Mouse (Mus musculus) forebrain, embryonic 10.5 days (tissue): ENCODE results near the gene Ddt. TPM values are rescaled to one million over a fixed set of nuclear protein-coding genes. Genes with fewer than 3 reads are reported as not detected.

Experiments used
- DNase-seq: peaks from one replicate; pipeline ENCODE4 v3.0.0-alpha.2; 2017; ENCODE audit warnings: low spot score; ENCODE audit errors: extremely low spot score
- H3K27ac ChIP-seq: fragments of 300-500 bp; sonication (generic); 2 replicates; pipeline ENCODE4 v1.5.1; 2016; ENCODE audit warnings: mild to moderate bottlenecking
- H3K27me3 ChIP-seq: fragments of 300-500 bp; sonication (generic); 2 replicates; pipeline ENCODE4 v1.6.1; 2016; ENCODE audit warnings: mild to moderate bottlenecking; ENCODE audit not compliant: poor library complexity, severe bottlenecking
- H3K36me3 ChIP-seq: fragments of 300-500 bp; sonication (generic); replicated peaks from 2 replicates; pipeline ENCODE4 v1.6.1; 2016; ENCODE audit warnings: mild to moderate bottlenecking, moderate library complexity
- H3K4me1 ChIP-seq: fragments of 300-500 bp; sonication (generic); 2 replicates; pipeline ENCODE4 v1.6.1; 2016
- H3K4me3 ChIP-seq: fragments of 300-500 bp; sonication (generic); 2 replicates; pipeline ENCODE4 v1.5.1; 2016; ENCODE audit warnings: mild to moderate bottlenecking, moderate library complexity
- H3K9me3 ChIP-seq: fragments of 300-500 bp; sonication (generic); 2 replicates; pipeline ENCODE4 v1.6.1; 2016; ENCODE audit warnings: mild to moderate bottlenecking, moderate library complexity
- WGBS: fragments of 180-500 bp; shearing (Covaris S2); methylation state at CpG from one replicate; pipeline ENCODE4 v1.1.7; 2016; 5-methylcytosine and 5-hydroxymethylcytosine counted together
- polyA plus RNA-seq: library from polyadenylated mRNA; unstranded; fragments of >200 nt; fragmentation: Nextera tagmentation; extraction: Ambion mirVana; gene quantifications from 2 replicates; pipeline ENCODE4 v1.2.1, GENCODE M21; 2016

The Ddt gene
- polyA plus RNA-seq, result 95.4 and 99.6 TPM in 2 replicates

DNA sequence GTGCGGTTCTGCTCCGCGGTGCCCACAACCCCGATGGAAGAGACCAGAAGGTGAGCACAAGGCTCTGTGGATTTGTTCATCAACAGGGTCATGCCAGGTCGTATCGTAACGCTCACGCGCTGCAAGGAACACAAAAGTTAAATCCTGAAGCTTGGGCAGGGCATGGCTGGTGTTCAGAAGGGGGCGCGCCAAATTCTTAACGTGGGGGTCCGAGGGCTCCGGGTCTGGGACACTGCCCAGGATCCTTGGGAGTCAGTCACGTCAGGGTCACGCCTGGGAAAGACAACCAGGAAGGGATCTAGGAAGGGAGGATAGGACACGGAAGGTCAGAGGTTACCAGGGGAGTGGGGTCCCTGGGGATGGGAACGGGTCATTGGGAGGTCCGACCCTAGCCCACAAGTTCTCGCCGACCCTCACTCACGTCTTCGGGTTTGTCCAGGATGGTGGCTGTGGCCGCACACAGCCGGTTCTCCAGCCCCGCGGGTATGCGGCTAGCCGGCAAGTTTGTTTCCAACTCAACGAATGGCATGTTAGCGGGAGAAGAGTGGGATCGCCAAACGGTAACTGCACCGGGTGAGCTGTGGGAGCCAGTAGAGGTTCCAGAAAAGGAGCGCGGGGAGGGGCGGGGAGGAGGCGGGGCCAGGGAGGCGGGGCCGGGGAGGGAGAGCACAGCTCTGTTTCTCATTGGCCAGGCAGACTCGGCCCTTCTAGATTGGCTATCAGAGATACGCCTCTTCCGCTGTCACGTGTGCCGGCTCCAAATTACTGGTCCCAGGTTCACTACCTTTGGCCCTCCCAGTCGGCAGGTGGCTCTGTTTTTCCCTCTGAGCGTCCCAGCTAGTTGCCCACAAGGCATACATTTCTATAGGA, at the start of gene Ddt:
Ddt (minus strand) TSS at position 620 of the 870 bp plus-strand sequence.
- under 1% methylated on average over 47 of the region's 47 CpGs for WGBS
- Histone ChIP-seq H3K36me3 (no peaks in the 10 kb centered on the region), H3K9me3 (no peaks in the 10 kb centered on the region), H3K27me3 (peaks cover 12% of the 10 kb centered on the region), H3K4me1 (peaks cover 21% of the 10 kb centered on the region), H3K4me3 (peak within 1 kb of the TSS; percentile 79), H3K27ac (peak within 1 kb of the TSS; percentile 83)
- DNase-seq, result peak; percentile 92

DNA sequence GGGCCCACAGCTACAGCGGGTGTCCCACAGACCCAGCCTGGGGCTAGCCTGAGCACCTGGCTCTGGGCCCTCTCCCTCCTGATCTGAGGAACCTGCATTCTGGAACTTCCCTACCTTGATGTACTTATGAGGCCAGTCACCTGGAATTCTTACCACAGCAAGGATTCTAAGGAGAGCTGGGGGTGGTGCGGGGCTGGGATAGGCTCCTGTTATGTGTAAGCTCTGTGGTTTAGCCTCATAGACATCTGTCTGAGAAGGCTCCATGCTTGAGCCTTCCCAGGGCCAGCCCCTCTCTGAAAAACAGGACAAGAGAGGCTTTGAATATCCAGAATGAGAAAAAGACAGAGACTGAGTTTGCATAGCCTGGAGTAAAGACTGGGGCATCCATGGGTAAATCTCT, 49.2 kb upstream of the Ddt start, which contains the start of gene Gstt4:
Gstt4 (minus strand) TSS at position 101 of the 400 bp plus-strand sequence.
- H3K36me3 ChIP-seq, result no peaks in the 10 kb centered on the region
- no peak within 1 kb of the TSS for H3K4me3 ChIP-seq
- 93% methylated on average over 2 of the region's 2 CpGs for WGBS
- no peaks in the 10 kb centered on the region for H3K4me1 ChIP-seq
- H3K27me3 ChIP-seq, result no peaks in the 10 kb centered on the region
- H3K27ac ChIP-seq, result no peak within 1 kb of the TSS
- peaks cover 8% of the 10 kb centered on the region; the same call in 1 of the 2 replicates for H3K9me3 ChIP-seq
- DNase-seq, result no peak

DNA sequence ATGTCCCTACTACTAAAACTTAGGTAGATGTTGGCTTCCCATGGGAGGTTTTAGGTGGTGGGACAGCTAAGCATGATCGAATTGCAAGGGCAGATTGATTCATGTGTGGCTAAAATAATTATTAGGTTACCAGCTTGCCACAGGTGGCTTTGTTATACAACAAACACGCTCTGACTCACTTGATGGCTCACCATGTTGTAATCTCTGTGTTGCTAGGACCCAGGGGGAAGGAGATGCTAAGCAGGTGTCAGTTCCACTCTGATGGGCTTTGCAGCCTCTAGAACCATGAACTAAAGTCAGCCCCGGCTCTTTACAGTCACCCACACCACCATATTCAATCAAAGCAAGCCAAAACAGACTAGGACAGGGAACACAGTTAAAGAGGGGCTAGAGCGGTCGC, 46.7 kb upstream of the Ddt start:
- 91% methylated on average over 5 of the region's 5 CpGs for WGBS

DNA sequence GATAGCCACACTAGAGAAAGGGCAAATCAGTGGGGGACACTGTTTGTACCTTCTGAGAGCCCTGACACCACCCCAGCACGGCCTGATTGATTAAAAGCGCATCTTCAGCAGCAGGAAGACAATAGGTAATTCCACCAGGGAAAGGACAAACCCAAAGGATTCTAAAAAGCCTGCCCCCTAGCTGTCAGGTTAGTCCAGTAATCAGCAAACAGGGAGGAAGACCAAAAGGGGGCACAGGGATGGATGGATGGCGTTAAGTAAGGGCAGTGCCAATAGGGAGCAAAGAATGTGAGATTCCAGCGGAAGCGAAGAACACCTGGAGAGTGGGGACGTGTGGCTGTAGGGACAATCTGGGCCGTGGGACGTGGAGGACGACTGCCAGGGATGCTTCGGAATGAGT, 45.4 kb upstream of the Ddt start:
- no peak for DNase-seq
- no peaks in the 10 kb centered on the region for H3K36me3 ChIP-seq

More for the DNA sequence above, 46.7 kb upstream of the Ddt start:
- H3K4me1 ChIP-seq, result no peaks in the 10 kb centered on the region
- H3K36me3 ChIP-seq, result no peaks in the 10 kb centered on the region
- H3K4me3 ChIP-seq, result no peak overlapping the region
- no peak overlapping the region for H3K27ac ChIP-seq
- no peak for DNase-seq
- peaks cover 8% of the 10 kb centered on the region; the same call in 1 of the 2 replicates for H3K9me3 ChIP-seq
- H3K27me3 ChIP-seq, result no peaks in the 10 kb centered on the region

DNA sequence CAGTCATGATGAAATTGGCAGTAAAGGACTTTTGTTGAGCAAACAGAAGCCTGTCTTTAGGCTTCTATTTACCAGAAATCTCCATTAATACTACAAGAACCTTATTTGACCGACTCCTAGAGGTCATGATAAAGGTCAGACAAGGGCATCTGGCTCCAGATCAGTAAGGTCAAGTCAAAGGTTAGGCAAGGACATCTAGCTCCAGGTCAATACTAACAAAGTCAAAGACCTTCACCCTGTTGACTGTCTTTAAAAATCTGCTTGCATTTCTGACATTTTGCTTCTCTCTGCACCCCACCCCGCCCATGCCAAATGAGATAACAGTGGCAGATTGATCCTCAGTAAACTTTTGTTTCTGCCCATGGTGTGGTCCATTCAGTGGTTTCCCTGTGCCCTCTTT, 31.0 kb upstream of the Ddt start:
- 0 out of 2 replicates have a peak, but pooled peaks cover 5% of the 10 kb centered on the region for H3K27me3 ChIP-seq
- WGBS, result 71% methylated on average over 2 of the region's 2 CpGs
- H3K27ac ChIP-seq, result no peak overlapping the region
- no peaks in the 10 kb centered on the region for H3K36me3 ChIP-seq
- no peak for DNase-seq
- no peaks in the 10 kb centered on the region for H3K4me1 ChIP-seq
- H3K4me3 ChIP-seq, result no peak overlapping the region
- no peaks in the 10 kb centered on the region for H3K9me3 ChIP-seq

More for the DNA sequence above, 45.4 kb upstream of the Ddt start:
- Histone ChIP-seq H3K27me3 (no peaks in the 10 kb centered on the region), H3K4me3 (no peak overlapping the region), H3K27ac (no peak overlapping the region), H3K4me1 (no peaks in the 10 kb centered on the region), H3K9me3 (peaks cover 8% of the 10 kb centered on the region; the same call in 1 of the 2 replicates)
- WGBS, result 58% methylated on average over 10 of the region's 10 CpGs

DNA sequence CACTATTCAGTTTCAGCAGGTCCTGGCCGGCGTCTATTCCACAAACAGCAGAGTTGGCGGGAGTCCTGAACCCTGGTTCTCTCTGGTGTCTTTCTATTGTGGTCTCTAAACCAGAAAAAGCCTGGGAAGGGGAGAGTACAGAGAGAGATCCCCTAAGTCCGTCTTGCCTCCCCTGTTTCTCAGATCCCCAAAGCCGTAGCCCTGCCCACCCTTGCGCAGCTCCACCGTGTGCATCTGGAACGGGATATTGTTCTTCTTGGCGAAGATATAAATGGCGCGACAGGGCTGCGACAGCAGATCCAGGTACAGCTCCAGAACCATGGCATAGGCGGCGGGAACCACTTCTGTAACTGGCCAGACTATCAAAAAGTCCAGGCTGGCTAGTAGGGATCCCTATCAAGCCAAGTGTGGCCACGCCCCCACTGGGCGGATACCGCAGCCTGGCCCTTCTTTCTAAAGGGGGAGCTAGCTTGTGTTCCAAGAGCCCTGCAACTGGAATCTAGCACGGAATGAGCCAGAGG, 25.0 kb upstream of the Ddt start, which contains the start of gene Gstt1:
Gstt1 (minus strand) TSS at position 409 of the 521 bp plus-strand sequence.
- WGBS, result 5% methylated on average over 18 of the region's 18 CpGs

DNA sequence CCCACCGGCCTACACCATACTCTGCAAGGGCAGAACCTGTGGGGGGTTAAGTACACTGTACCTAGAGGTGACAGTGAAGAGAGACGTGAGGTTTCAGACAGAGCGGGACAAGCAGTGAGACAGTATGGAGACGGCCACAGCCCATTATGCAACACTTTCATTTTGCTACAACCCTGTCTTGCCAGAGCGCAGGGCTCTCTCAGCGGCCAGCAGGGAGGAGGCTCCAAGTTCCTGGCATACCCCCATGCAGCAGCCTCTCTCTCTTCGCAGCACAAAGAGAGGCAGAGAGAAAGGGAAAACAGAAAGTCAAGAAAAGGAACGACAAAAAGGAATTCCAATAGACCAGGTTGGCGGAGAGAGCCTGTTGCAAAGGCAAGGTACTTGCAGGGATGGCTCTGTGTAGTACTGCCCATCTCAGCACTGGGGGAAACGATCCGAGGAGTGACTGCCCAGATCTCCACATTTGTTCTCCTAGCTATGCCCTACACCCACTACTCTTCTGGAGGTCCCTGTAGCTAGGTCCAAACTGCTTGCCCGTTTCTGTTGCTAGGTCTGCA, 24.5 kb upstream of the Ddt start:
- Histone ChIP-seq H3K36me3 (no peaks in the 10 kb centered on the region), H3K27me3 (peaks cover 39% of the 10 kb centered on the region), H3K4me3 (peak overlapping the region; percentile 56), H3K9me3 (no peaks in the 10 kb centered on the region), H3K27ac (peak overlapping the region; percentile 62), H3K4me1 (peaks cover 32% of the 10 kb centered on the region)
- WGBS, result 2% methylated on average over 12 of the region's 12 CpGs
- DNase-seq, result peak; percentile 34

More for the DNA sequence above, 25.0 kb upstream of the Ddt start, which contains the start of gene Gstt1:
- H3K27me3 ChIP-seq, result peaks cover 39% of the 10 kb centered on the region
- no peaks in the 10 kb centered on the region for H3K36me3 ChIP-seq
- peak; percentile 28 for DNase-seq
- H3K4me3 ChIP-seq, result peak within 1 kb of the TSS; percentile 56
- peaks cover 32% of the 10 kb centered on the region for H3K4me1 ChIP-seq
- no peaks in the 10 kb centered on the region for H3K9me3 ChIP-seq
- peak within 1 kb of the TSS; percentile 62 for H3K27ac ChIP-seq

DNA sequence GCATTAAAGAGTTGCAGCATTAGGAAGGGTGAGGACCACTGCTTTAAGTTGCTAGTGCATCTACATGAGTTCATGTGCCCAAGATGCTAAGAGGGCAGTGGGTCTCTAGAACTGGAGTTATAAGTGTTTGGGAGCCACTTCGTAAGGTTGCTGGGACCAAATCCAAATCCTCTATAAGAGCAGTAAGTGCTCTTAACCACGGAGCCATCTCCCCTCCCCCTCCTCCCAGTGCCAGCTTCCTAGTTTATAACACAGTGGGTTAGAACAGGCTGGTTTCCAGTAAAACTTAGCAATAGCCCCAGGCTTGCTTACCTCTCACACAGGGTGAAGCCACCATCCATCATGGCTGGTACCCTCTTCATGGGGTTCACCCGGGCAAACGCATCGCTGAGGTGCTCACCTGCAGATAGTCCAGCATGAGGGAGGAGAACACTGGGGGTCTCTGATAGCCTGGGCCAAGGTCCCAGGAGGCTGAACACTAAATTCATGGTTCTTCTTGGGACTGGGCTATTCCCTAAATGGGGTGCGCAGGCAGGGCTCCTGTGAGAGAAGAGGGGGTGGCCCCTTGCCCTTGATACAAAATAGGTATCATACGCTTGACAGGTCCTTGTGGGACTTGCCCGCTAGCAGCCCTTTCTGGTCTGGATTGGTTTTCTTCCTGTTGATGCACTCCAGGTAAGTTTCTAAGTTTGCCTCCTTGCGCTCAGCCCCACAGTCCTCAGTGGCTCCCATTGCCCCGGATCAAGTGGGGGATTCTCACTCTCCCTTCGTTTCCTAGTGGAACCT, 23.7 kb upstream of the Ddt start:
- H3K4me3 ChIP-seq, result peak overlapping the region; percentile 56
- H3K36me3 ChIP-seq, result no peaks in the 10 kb centered on the region
- peaks cover 39% of the 10 kb centered on the region for H3K27me3 ChIP-seq
- 44% methylated on average over 11 of the region's 11 CpGs for WGBS
- DNase-seq, result no peak
- peaks cover 32% of the 10 kb centered on the region for H3K4me1 ChIP-seq
- H3K9me3 ChIP-seq, result no peaks in the 10 kb centered on the region
- H3K27ac ChIP-seq, result 0 out of 2 replicates have a peak overlapping the region, but pooled peaks have one; percentile 36

DNA sequence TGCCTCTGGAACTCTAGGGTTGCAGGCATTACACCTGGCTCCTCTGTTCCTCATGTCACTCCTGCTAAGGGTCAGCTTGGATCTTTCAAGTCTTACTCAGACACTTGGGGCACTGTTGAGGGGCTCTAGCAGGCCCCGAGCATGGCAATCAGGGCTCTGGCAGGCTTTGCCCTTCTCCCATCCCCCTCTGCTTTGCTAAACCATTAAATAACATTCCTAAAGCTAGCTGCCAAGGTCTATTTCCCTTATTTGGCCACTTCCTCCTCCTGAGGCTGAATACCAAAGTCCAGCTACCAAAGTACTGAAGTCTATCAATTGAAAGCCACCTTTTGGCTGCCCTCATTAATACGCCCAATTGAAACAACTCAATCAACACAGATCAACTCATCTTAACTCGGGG, 21.7 kb upstream of the Ddt start:
- no peaks in the 10 kb centered on the region for H3K36me3 ChIP-seq
- peaks cover 35% of the 10 kb centered on the region for H3K4me1 ChIP-seq
- H3K27me3 ChIP-seq, result peaks cover 34% of the 10 kb centered on the region
- H3K9me3 ChIP-seq, result no peaks in the 10 kb centered on the region
- H3K27ac ChIP-seq, result peak overlapping the region; percentile 51; the same call in 1 of the 2 replicates
- 26% methylated on average over 3 of the region's 3 CpGs for WGBS
- no peak overlapping the region for H3K4me3 ChIP-seq
- DNase-seq, result no peak

DNA sequence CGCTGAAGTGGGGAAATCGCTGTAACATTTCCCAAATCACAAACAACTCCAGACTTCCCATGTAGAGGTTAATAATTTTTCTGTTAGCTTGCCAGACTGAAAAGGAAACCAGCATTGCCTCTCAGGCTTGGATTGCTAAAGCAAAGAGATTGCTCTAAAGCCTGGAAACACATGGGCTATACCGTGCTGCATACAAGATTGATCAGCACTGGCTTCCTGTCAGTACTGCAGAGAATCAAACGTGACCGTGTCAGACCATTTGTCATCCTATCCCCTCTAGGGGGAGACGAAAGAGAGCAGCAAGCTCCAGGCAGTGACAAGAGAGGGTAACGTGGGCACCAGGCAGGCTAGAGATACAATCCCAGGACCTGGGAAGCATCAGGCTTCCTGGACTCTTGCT, 17.6 kb upstream of the Ddt start:
- H3K9me3 ChIP-seq, result no peaks in the 10 kb centered on the region
- 28% methylated on average over 7 of the region's 7 CpGs for WGBS
- H3K27ac ChIP-seq, result no peak overlapping the region
- peaks cover 3% of the 10 kb centered on the region for H3K27me3 ChIP-seq
- H3K36me3 ChIP-seq, result no peaks in the 10 kb centered on the region
- H3K4me1 ChIP-seq, result peaks cover 16% of the 10 kb centered on the region
- H3K4me3 ChIP-seq, result no peak overlapping the region
- DNase-seq, result no peak

DNA sequence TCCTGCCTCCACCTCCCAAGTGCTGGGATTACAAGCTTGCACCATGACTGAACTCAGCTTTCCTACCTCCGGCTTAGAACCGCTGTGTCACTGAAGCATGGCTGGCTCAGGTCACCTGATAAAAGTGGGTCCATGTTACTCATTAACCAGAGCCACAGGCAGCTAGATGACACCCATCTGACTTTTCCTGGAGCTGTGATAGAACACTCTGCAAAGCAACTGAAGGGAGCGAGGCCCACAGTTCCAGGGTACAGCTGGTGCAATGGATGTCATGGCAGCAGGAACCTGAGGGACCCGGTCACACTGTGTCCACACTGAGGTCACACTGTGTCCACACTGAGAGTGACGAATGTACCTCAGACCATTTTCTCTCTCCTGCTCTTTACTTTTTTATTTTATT, 16.6 kb upstream of the Ddt start:
- Histone ChIP-seq H3K4me1 (peaks cover 9% of the 10 kb centered on the region), H3K36me3 (no peaks in the 10 kb centered on the region), H3K9me3 (no peaks in the 10 kb centered on the region), H3K4me3 (no peak overlapping the region), H3K27me3 (no peaks in the 10 kb centered on the region), H3K27ac (no peak overlapping the region)
- no peak for DNase-seq
- WGBS, result 95% methylated on average over 5 of the region's 5 CpGs

DNA sequence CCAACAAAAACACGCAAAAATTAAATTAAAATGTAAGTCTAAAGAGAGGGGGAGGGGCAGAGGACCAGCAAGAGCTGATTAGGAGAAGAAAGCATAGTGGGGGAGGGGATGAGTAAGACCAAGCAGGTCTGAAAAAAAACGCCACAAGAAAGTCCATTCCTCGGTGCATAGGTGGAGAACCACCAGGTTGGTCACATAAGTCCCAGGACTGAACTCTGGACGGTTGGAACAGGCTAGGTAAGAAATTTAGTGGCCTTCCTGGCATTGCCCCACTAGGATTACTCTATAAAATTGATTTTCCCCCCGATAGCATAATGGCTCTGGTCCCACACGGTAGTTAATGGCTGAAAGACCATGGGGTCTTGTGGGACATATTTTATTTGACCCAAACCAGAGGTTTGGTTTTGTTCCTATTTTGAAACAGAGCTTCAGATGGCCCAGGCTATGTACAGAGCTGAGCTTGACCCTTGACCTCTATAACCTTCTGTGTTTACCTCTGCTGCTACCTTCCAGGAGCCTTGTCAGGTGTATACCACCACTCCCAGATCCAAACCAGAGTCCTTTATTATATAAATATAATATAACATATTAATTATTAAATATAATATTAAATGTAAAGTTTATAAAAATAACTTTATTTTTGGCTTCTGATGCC, 16.0 kb upstream of the Ddt start:
- no peak for DNase-seq
- Histone ChIP-seq H3K27ac (no peak overlapping the region), H3K9me3 (no peaks in the 10 kb centered on the region), H3K4me1 (0 out of 2 replicates have a peak, but pooled peaks cover 3% of the 10 kb centered on the region), H3K36me3 (no peaks in the 10 kb centered on the region), H3K27me3 (no peaks in the 10 kb centered on the region), H3K4me3 (no peak overlapping the region)
- 79% methylated on average over 6 of the region's 6 CpGs for WGBS
